Mouse (Mus musculus): ENCODE data around the gene Med29. TPM values are rescaled to one million over a fixed set of nuclear protein-coding genes. Genes with fewer than 3 reads are reported as not detected.

Gene Med29
- polyA plus RNA-seq, 1 experiment from 2014 or later: 48.3 TPM

DNA sequence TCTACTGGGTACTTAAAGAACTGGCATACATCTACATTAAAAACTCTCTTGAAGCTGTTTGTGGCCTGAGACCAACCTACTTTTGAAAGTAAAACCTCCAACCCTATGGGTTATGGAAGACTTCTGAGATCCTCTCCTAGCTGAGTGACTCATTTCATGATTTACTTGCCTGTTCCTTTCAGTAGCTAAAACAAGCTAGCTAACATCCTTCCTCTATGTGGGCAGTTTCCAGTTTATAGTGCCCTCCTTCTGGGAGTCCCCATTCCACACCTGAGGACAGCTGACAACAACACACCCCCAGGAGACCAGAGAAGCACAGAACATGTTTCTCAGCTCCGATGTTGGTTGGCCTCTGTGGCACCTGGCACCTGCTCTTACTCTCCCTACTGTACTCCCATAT lies 30.5 kb upstream of the Med29 start:
- 90% methylated on average over 1 of the region's 1 CpGs for WGBS
- ATAC-seq: no peak
- Histone ChIP-seq H3K4me2 (replicated peaks) (no peak overlapping the region), H3K27ac (no peak overlapping the region), H3K4me3 (replicated peaks) (no peak overlapping the region), H3K4me1 (replicated peaks) (no peaks in the 10 kb centered on the region), H3K27me3 (replicated peaks) (no peaks in the 10 kb centered on the region), H3K36me3 (peaks cover 24% of the 10 kb centered on the region), H3K9me3 (no peaks in the 10 kb centered on the region), H3K9ac (no peak overlapping the region)

DNA sequence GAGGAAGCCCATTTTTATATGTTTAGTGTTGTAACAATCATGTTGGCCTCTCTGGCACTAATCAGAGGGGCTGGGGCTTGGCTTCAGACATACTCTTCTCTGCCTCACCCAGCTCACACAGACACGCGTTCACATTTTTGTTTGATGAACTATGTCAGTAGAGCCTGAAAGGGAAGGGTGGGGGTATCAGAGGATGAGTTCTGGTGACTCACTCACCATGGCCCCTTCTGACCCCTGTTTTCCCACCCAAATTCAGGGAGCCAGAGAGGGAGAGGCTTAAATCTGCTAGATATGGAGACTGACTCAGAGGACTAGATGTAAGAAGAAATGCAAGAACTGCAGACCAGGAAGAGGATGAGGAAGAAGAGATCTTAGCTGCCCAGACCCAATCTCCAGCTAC lies 26.9 kb upstream of the Med29 start:
- Histone ChIP-seq H3K4me1 (replicated peaks) (no peaks in the 10 kb centered on the region), H3K4me3 (replicated peaks) (no peak overlapping the region), H3K27ac (no peak overlapping the region), H3K4me2 (replicated peaks) (no peak overlapping the region), H3K27me3 (replicated peaks) (no peaks in the 10 kb centered on the region), H3K9ac (no peak overlapping the region), H3K36me3 (peaks cover 30% of the 10 kb centered on the region), H3K9me3 (no peaks in the 10 kb centered on the region)
- 87% methylated on average over 2 of the region's 2 CpGs for WGBS
- no peak for ATAC-seq

DNA sequence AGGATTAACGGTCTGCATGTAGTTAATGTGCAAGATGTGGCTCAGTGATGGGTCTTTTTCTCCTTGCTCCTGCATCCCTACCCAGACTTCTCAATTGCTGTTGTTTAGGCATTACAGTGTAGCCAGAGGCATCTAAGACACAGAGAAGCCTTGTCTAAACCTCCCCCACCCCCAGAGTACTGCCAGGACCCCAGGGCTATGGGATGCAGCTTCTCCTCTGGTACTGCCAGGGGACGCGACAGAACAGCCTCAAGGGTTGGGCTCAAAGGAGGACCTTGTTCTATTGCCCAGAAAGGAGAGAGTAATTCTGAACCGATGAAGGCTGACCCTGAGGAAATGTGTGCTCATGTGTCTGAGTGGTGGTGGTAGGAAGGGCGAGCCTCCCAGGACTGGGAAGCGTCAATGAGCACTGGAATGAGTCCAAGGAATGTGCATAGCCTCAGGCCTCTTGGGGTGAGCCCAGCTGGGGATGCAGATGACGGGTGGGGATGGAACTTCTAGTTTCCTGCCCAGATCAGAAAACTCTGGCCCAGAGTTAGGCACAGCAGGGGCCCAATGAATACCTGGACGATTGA lies 25.7 kb upstream of the Med29 start:
- no peak overlapping the region for H3K4me3 ChIP-seq (replicated peaks)
- H3K4me1 ChIP-seq (replicated peaks): no peaks in the 10 kb centered on the region
- H3K9ac ChIP-seq: no peak overlapping the region
- no peaks in the 10 kb centered on the region for H3K9me3 ChIP-seq
- H3K27me3 ChIP-seq (replicated peaks): no peaks in the 10 kb centered on the region
- peak; percentile 66 for ATAC-seq
- H3K4me2 ChIP-seq (replicated peaks): no peak overlapping the region
- peaks cover 37% of the 10 kb centered on the region for H3K36me3 ChIP-seq
- H3K27ac ChIP-seq: no peak overlapping the region; the same call in 1 of the 2 replicates
- WGBS: 55% methylated on average over 8 of the region's 8 CpGs

DNA sequence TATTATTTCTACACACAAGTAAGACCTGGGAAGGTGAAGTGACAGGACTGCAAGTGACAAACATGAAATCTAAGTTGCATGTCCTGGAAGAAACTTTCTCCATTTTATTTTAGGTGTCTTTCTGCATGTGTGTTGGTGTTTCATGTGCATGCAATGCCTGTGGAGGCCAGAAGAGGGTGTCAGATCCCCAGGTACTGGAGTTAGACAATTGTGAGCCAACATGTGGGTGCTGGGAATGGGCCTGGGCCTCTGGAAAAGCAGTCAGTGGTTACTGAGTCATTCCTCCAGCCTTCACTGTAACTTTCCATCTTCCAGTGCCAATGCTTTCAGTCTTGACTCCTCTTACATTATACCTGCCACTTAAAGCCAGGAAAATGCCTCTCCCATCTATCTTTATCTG lies 24.9 kb upstream of the Med29 start:
- no peak for ATAC-seq
- no peak overlapping the region for H3K4me2 ChIP-seq (replicated peaks)
- H3K9ac ChIP-seq: no peak overlapping the region
- no peaks in the 10 kb centered on the region for H3K27me3 ChIP-seq (replicated peaks)
- no peak overlapping the region for H3K27ac ChIP-seq
- H3K36me3 ChIP-seq: peaks cover 31% of the 10 kb centered on the region
- H3K9me3 ChIP-seq: no peaks in the 10 kb centered on the region
- no peak overlapping the region for H3K4me3 ChIP-seq (replicated peaks)
- no peaks in the 10 kb centered on the region for H3K4me1 ChIP-seq (replicated peaks)

DNA sequence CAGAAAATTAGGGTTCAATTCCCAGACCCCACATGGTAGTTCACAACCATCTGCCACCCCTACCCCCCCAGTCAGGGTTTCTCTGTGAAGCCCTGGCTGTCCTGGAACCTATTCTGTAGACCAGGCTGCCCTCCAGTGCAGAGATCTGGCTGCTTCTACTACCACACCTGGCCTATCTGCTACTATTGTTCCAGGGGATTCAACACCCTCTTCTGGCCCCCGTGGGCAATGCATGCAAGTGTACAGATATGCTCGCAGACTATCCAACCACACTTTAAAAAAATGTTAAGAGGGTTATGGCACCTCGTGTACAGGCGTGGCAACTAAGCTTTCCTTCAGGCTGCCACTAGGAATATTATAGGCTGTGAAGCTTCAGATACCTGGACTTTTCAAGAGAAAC lies 20.3 kb upstream of the Med29 start:
- Histone ChIP-seq H3K9me3 (no peaks in the 10 kb centered on the region), H3K4me2 (replicated peaks) (no peak overlapping the region), H3K27ac (no peak overlapping the region), H3K4me1 (replicated peaks) (0 out of 2 replicates have a peak, but pooled peaks cover 8% of the 10 kb centered on the region), H3K36me3 (peaks cover 31% of the 10 kb centered on the region), H3K27me3 (replicated peaks) (no peaks in the 10 kb centered on the region), H3K4me3 (replicated peaks) (no peak overlapping the region), H3K9ac (no peak overlapping the region)
- no peak for ATAC-seq
- 77% methylated on average over 4 of the region's 4 CpGs for WGBS

DNA sequence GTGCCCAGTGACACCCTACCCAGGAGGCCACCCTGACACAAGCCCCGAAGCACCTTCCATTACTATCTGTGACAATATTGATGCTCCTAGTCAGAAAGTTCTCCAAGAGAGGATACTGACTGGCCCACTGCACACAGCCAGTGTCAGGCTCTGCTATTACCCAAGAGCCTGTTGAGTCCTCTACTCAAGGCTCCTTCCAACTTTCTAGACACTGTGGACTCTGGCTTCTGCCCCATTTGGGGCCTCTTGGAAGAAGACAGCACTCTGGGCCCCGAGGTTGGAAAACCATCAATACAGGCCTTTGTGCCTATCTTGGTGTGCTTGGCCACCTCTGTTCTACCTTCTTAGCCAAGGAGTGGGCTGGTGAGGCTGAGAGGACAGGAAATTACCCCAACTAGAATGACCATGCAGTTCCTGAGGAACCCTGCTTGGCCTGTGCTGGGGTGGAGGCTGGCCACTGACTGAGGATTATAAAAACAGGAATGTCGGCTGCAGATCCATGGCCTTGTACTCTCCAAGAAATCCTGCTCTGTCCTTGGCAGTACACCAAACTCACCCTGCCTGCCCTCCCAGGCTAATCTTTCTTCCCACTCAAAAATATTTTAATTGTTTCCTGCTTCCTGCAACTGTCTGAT lies 18.4 kb upstream of the Med29 start:
- peak; percentile 67; the same call in 1 of the 2 replicates for ATAC-seq
- Histone ChIP-seq H3K4me1 (replicated peaks) (0 out of 2 replicates have a peak, but pooled peaks cover 8% of the 10 kb centered on the region), H3K36me3 (peaks cover 46% of the 10 kb centered on the region), H3K4me2 (replicated peaks) (no peak overlapping the region), H3K9ac (no peak overlapping the region), H3K4me3 (replicated peaks) (no peak overlapping the region), H3K27me3 (replicated peaks) (no peaks in the 10 kb centered on the region), H3K9me3 (no peaks in the 10 kb centered on the region), H3K27ac (no peak overlapping the region; the same call in 1 of the 2 replicates)
- 68% methylated on average over 3 of the region's 3 CpGs for WGBS

DNA sequence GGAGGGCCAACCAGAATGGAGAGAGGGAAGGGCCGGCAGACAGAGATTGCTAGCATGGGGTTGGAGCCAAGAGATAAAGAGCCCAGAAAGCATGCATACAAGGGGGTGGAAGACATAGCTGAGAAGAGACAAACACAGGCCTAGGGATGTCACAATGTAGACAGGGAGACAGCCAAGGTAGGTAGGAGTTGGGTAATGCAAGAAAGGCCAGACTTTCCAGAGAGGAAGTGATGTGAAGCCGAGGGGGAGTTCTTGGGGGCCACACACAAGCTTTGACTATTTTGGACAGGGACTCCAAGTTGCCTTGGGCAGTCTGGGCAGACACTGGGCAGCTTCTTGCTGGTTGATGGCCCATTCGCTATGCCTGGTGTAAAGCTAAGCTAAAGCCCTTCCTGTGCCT lies 9.4 kb upstream of the Med29 start:
- Histone ChIP-seq H3K27ac (no peak overlapping the region), H3K9me3 (no peaks in the 10 kb centered on the region), H3K4me1 (replicated peaks) (no peaks in the 10 kb centered on the region), H3K36me3 (peaks cover 59% of the 10 kb centered on the region), H3K9ac (no peak overlapping the region), H3K4me3 (replicated peaks) (no peak overlapping the region), H3K4me2 (replicated peaks) (no peak overlapping the region), H3K27me3 (replicated peaks) (no peaks in the 10 kb centered on the region)
- 81% methylated on average over 3 of the region's 3 CpGs for WGBS
- no peak for ATAC-seq

DNA sequence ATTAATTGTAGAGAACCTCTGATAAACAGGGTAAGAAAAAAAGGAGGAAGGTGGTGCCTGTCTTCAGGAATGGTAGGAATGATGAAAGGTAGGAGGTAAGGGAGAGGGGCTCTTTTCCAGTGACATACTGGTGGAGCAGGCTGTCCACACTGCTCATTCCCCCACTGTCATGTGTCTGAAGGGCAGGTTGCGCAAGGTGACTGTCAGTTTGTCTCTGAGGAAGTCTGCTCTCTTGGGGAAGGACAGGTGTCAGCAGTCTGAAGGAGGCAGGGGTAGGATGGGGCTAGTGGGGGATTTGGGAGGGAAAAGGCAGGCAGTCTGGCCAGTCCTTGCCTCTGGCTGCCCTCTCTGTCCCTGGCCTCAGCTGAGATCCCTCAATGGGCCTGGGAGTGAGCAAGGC lies 8.5 kb upstream of the Med29 start:
- no peaks in the 10 kb centered on the region for H3K9me3 ChIP-seq
- no peak overlapping the region for H3K9ac ChIP-seq
- WGBS: 89% methylated on average over 1 of the region's 1 CpGs
- no peaks in the 10 kb centered on the region for H3K4me1 ChIP-seq (replicated peaks)
- no peaks in the 10 kb centered on the region for H3K27me3 ChIP-seq (replicated peaks)
- peaks cover 59% of the 10 kb centered on the region for H3K36me3 ChIP-seq
- no peak overlapping the region for H3K4me2 ChIP-seq (replicated peaks)
- no peak overlapping the region for H3K4me3 ChIP-seq (replicated peaks)
- 0 out of 2 replicates have a peak, but pooled peaks have one; percentile 14 for ATAC-seq
- H3K27ac ChIP-seq: no peak overlapping the region

DNA sequence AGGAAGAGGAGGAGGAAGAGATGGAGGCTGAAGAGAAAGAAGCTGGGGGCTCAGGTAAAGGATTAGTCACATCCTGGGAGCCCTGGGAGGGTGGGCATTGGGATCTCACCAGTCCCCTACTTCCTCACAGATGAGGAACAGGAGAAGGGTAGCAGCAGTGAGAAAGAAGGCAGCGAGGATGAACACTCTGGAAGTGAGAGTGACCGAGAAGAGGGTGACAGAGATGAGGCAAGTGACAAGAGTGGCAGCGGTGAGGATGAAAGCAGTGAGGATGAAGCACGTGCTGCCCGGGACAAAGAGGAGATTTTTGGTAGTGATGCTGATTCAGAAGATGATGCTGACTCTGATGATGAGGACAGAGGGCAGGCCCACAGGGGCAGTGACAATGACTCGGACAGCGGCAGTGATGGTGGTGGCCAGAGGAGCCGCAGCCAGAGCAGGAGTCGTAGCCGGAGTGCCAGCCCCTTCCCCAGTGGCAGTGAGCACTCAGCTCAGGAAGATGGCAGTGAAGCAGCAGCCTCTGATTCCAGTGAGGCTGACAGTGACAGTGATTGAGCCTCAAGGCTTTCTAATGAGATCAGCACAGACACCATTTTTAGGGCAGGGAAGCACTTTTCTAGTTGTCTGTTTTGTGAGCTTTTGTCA lies 6.3 kb upstream of the Med29 start:
- no peaks in the 10 kb centered on the region for H3K4me1 ChIP-seq (replicated peaks)
- no peaks in the 10 kb centered on the region for H3K9me3 ChIP-seq
- no peak overlapping the region for H3K9ac ChIP-seq
- WGBS: 88% methylated on average over 10 of the region's 10 CpGs
- H3K27me3 ChIP-seq (replicated peaks): no peaks in the 10 kb centered on the region
- H3K4me2 ChIP-seq (replicated peaks): no peak overlapping the region
- H3K27ac ChIP-seq: no peak overlapping the region
- H3K36me3 ChIP-seq: peaks cover 55% of the 10 kb centered on the region
- H3K4me3 ChIP-seq (replicated peaks): no peak overlapping the region
- ATAC-seq: no peak

DNA sequence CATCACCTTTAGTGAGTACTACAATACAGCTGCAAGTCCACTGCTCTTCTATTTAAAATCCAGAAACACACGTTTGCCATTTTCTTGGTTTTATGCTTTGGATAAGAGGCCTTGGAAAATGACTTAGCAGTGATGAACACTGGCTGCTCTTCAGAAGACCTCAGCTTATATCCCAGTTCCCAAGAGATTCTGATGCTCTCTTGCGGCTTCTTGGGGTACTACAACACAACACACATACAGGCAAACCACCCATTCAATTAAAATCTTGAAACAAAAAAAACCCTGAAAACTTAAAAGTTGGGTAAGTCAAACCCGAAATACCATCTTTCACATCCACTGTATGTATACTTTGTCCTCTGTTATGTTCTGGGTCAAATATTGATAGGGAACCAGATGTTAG lies 5.5 kb upstream of the Med29 start:
- no peak overlapping the region for H3K4me2 ChIP-seq (replicated peaks)
- WGBS: 64% methylated on average over 3 of the region's 3 CpGs
- H3K4me1 ChIP-seq (replicated peaks): peaks cover 5% of the 10 kb centered on the region
- H3K4me3 ChIP-seq (replicated peaks): no peak overlapping the region
- peaks cover 47% of the 10 kb centered on the region for H3K36me3 ChIP-seq
- H3K27ac ChIP-seq: no peak overlapping the region
- H3K9ac ChIP-seq: no peak overlapping the region
- H3K9me3 ChIP-seq: no peaks in the 10 kb centered on the region
- H3K27me3 ChIP-seq (replicated peaks): no peaks in the 10 kb centered on the region
- no peak for ATAC-seq

DNA sequence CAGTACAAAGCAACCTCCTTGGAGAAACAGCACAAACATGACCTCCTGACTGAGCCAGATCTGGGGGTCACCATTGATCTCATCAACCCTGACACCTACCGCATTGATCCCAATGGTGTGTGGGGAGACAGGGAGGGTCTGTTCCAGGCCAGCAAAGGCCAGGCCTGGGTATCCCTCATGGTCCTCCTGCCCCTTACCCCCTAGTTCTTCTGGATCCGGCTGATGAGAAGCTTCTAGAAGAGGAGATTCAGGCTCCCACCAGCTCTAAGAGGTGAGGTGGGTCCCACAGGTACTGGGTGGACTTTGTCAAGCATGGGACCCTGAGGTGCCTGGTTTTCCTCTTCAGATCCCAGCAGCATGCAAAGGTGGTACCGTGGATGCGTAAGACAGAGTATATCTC lies 2.9 kb upstream of the Med29 start:
- Histone ChIP-seq H3K4me3 (replicated peaks) (no peak overlapping the region), H3K4me1 (replicated peaks) (peaks cover 10% of the 10 kb centered on the region), H3K36me3 (peaks cover 38% of the 10 kb centered on the region), H3K4me2 (replicated peaks) (no peak overlapping the region), H3K9ac (no peak overlapping the region), H3K9me3 (no peaks in the 10 kb centered on the region), H3K27ac (no peak overlapping the region), H3K27me3 (replicated peaks) (no peaks in the 10 kb centered on the region)
- no peak for ATAC-seq
- WGBS: 92% methylated on average over 4 of the region's 4 CpGs

DNA sequence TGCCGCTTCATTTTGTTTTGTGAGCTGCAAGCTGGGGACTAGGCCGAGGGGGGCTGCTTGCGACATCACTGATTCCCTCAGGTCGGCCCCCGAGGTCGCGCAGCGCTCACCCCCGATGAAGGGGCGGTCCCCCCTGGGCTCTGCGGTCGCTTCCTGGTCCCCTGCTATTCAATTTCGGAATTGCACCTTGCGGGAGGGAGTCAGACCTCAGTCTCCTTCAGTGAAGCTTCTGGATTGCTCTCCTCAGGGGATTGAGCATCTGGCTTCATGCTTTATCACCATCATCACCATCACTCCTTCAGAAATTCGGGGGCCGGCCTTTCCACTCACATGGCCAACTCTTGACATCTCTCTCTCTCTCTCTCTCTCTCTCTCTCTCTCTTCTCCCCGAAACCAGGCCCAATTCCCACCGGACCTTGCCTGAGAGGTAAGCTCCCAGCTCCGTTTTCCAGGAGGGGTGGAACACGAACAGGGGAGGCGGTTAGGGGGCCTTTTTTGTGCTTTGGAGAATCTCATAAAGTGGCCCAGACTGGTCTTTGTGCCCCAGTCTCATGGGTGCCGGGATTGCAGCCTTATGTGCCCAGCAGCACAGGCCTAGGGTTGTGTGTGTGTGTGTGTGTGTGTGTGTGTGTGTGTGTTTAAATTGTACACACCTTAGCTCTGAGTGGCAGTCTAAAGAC lies 904 bp upstream of the Med29 start:
- Histone ChIP-seq H3K4me1 (replicated peaks) (peaks cover 14% of the 10 kb centered on the region), H3K4me2 (replicated peaks) (peak overlapping the region; percentile 92), H3K27ac (peak overlapping the region; percentile 70; the same call in 1 of the 2 replicates), H3K9me3 (no peaks in the 10 kb centered on the region), H3K36me3 (peaks cover 43% of the 10 kb centered on the region), H3K4me3 (replicated peaks) (peak overlapping the region; percentile 77), H3K9ac (peak overlapping the region; percentile 75), H3K27me3 (replicated peaks) (no peaks in the 10 kb centered on the region)
- WGBS: 4% methylated on average over 22 of the region's 22 CpGs
- no peak; the same call in 1 of the 2 replicates for ATAC-seq

Data from intestine, embryonic 15.5 days (tissue).